9 mouse cellular contexts compared by ENCODE assay signal in genomic region chr5:77245787-77246671, GRCm38 (mm10). TPM values are rescaled to one million over a fixed set of nuclear protein-coding genes. Genes with fewer than 3 reads are reported as not detected.
A peak's percentile ranks its signal among the peaks of the same experiment; 100 is the strongest.
DNase-seq lines count a peak whose midpoint lies in the region; ATAC-seq lines count a peak whose summit lies in the region.
"Had no signal": no experiment of that assay in that cellular context is flagged by ENCODE, and none has a peak within 500 bp of the region (broad histone marks: within the 10 kb centered on the region; RNA-seq: fewer than 3 reads in every experiment).

No protein-coding gene starts in this region.

- peak overlapping the region; percentile 56 for H3K4me2 ChIP-seq in embryonic facial prominence, embryonic 13.5 days
- H3K4me2 ChIP-seq in intestine, embryonic 14.5 days (ENCODE audit: low read length) = peak overlapping the region; percentile 38
- peak overlapping the region; percentile 48 for H3K4me2 ChIP-seq in neural tube, embryonic 12.5 days (replicated peaks)

- DNase-seq in ovary, postnatal 36 days (ENCODE audit: low spot score) = peak; percentile 9
- DNase-seq in ovary, postnatal 10 days (ENCODE audit: low spot score) = no peak
- DNase-seq in intestine, embryonic 14.5 days (ENCODE audit: low spot score) = peak; percentile 66
- DNase-seq in lung, adult 18-20 months = peak; percentile 18 to 36
- no peak for DNase-seq in right cerebral cortex, postnatal 4 days
- no peak for DNase-seq in cerebellum, adult 9-10 months

- peak; percentile 58 for ATAC-seq in embryonic facial prominence, embryonic 13.5 days (ENCODE audit: insufficient number of reproducible peaks, insufficient read depth, low FRiP score, low TSS enrichment, low read depth)
- no peak for ATAC-seq in intestine, embryonic 14.5 days (replicated peaks; ENCODE audit: low FRiP score, low TSS enrichment, low read depth)
- ATAC-seq in neural tube, embryonic 12.5 days (ENCODE audit: low FRiP score, low read depth) = no peak

- no peaks in the 10 kb centered on the region for H3K9me3 ChIP-seq in embryonic facial prominence, embryonic 13.5 days
- H3K9me3 ChIP-seq in intestine, embryonic 14.5 days (ENCODE audit: control insufficient read depth, low read length) = no peaks in the 10 kb centered on the region
- H3K9me3 ChIP-seq in neural tube, embryonic 12.5 days = no peaks in the 10 kb centered on the region

- peaks cover 22% of the 10 kb centered on the region for H3K4me1 ChIP-seq in embryonic facial prominence, embryonic 13.5 days
- H3K4me1 ChIP-seq in intestine, embryonic 14.5 days (replicated peaks; ENCODE audit: control insufficient read depth, insufficient read depth, low read length) = peaks cover 6% of the 10 kb centered on the region; the same call in 1 of the 2 replicates
- H3K4me1 ChIP-seq in neural tube, embryonic 12.5 days = peaks cover 8% of the 10 kb centered on the region

- peak overlapping the region; percentile 28 for H3K4me3 ChIP-seq in embryonic facial prominence, embryonic 13.5 days
- peak overlapping the region; percentile 24; the same call in 1 of the 2 replicates for H3K4me3 ChIP-seq in intestine, embryonic 14.5 days (ENCODE audit: low read depth, low read length)
- no peak overlapping the region for H3K4me3 ChIP-seq in neural tube, embryonic 12.5 days

- WGBS in embryonic facial prominence, embryonic 13.5 days = 18% methylated on average over 26 of the region's 26 CpGs
- WGBS in intestine, embryonic 14.5 days = 27% methylated on average over 26 of the region's 26 CpGs
- WGBS in neural tube, embryonic 12.5 days = 30% methylated on average over 26 of the region's 26 CpGs

- H3K9ac ChIP-seq in embryonic facial prominence, embryonic 13.5 days = peak overlapping the region; percentile 27; the same call in 1 of the 2 replicates
- H3K9ac ChIP-seq in intestine, embryonic 14.5 days (ENCODE audit: low read length) = no peak overlapping the region
- H3K9ac ChIP-seq in neural tube, embryonic 12.5 days = no peak overlapping the region

- H3K36me3 ChIP-seq in embryonic facial prominence, embryonic 13.5 days = no peaks in the 10 kb centered on the region
- H3K36me3 ChIP-seq in intestine, embryonic 14.5 days (ENCODE audit: control insufficient read depth, insufficient read depth, low read length) = no peaks in the 10 kb centered on the region
- no peaks in the 10 kb centered on the region for H3K36me3 ChIP-seq in neural tube, embryonic 12.5 days

- H3K27me3 ChIP-seq in embryonic facial prominence, embryonic 13.5 days = no peaks in the 10 kb centered on the region
- no peaks in the 10 kb centered on the region for H3K27me3 ChIP-seq in intestine, embryonic 14.5 days (replicated peaks; ENCODE audit: control insufficient read depth, insufficient read depth, low read length)
- H3K27me3 ChIP-seq in neural tube, embryonic 12.5 days (replicated peaks) = no peaks in the 10 kb centered on the region

- peak overlapping the region; percentile 86 for H3K27ac ChIP-seq in embryonic facial prominence, embryonic 13.5 days
- peak overlapping the region; percentile 12; the same call in 1 of the 2 replicates for H3K27ac ChIP-seq in intestine, embryonic 14.5 days (ENCODE audit: low read depth)
- H3K27ac ChIP-seq in neural tube, embryonic 12.5 days = no peak overlapping the region

RNA-seq across cellular contexts. Expression of gene Rest, which starts 19.3 kb away (rescaled TPM):
- 55.9 and 57.5 TPM in 2 replicates for polyA plus RNA-seq in embryonic facial prominence, embryonic 13.5 days (2015; fragmentation: Nextera tagmentation; extraction: Ambion mirVana)
- 33.6 and 35.7 TPM in 2 replicates for polyA plus RNA-seq in intestine, embryonic 14.5 days (2014; fragmentation: Nextera tagmentation; extraction: Ambion mirVana)
- polyA plus RNA-seq in neural tube, embryonic 12.5 days (2016; fragmentation: Nextera tagmentation; extraction: Ambion mirVana) = 18.9 and 20.6 TPM in 2 replicates

RNA-seq across cellular contexts. Expression of gene Spink2, which starts 34.8 kb away (rescaled TPM):
- 0.72 and 0.91 TPM in 2 replicates for polyA plus RNA-seq in embryonic facial prominence, embryonic 13.5 days (2015; fragmentation: Nextera tagmentation; extraction: Ambion mirVana)
- polyA plus RNA-seq in intestine, embryonic 14.5 days (2014; fragmentation: Nextera tagmentation; extraction: Ambion mirVana) = 1.3 and 1.6 TPM in 2 replicates
- 3.0 and 4.1 TPM in 2 replicates for polyA plus RNA-seq in neural tube, embryonic 12.5 days (2016; fragmentation: Nextera tagmentation; extraction: Ambion mirVana)
- polyA plus RNA-seq: cortical plate, adult 2 months had no signal

Comparison
In these comparisons a context has a peak if more than half of its experiments do, and no peak if none do; other contexts are left out.
1. DNase-seq: peak in ovary, postnatal 36 days (single experiment), intestine, embryonic 14.5 days (single experiment) and lung, adult 18-20 months (2 of 2); none in ovary, postnatal 10 days (single experiment), right cerebral cortex, postnatal 4 days (single experiment) and cerebellum, adult 9-10 months (single experiment).
2. Peak in every context shown above with its lines, with median percentiles within 50 percentile points of each other: H3K4me2 ChIP-seq.